In the genomic region with DNA sequence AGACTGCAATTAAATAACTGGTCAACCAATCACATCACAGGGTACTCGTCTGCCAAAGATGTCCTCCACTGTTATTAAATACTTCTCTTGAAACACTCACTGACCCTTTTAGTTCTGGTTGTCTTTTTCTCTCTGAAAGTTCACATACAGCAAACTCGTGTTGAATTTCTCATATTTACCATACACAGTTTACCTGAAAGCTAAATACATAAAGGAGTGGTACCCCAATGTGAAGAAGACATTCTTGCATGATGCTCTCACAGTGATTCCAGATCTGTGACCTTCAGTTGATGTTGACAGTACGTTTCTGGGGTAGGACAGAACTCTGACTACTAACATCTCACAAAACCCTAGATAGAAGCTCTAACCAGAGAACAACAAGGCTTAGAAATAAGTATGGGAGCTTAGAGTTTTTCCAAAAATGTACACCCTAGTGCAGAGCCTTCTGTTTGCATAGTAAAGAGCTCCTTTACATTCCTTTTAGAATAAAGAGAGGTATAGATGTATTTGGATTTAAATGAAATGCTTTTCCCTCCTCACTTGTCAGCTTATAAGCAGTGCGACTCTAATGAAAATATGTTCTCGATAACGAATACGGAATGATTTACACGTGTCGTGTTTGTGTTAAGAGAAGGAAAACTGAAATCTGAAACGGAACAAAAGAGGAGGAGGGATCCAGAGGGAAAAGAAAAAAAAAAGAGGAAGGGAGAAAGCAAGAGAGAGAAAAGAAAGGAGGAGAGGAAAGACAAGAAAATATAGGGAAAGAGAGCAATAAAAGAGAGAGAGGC, we compare ENCODE assay signal across 10 mouse cellular contexts. TPM values are rescaled to one million over a fixed set of nuclear protein-coding genes. Genes with fewer than 3 reads are reported as not detected.
A peak's percentile ranks its signal among the peaks of the same experiment; 100 is the strongest.
DNase-seq lines count a peak whose midpoint lies in the region; ATAC-seq lines count a peak whose summit lies in the region.
"Had no signal": no experiment of that assay in that cellular context is flagged by ENCODE, and none has a peak within 500 bp of the region (broad histone marks: within the 10 kb centered on the region; RNA-seq: fewer than 3 reads in every experiment).

No protein-coding gene starts in this region.

- H3K4me3 ChIP-seq in hindbrain, embryonic 10.5 days = peak overlapping the region; percentile 32; the same call in 1 of the 2 replicates
- no peak overlapping the region for H3K4me3 ChIP-seq in hindbrain, embryonic 11.5 days (ENCODE audit: low read depth, low read length)
- H3K4me3 ChIP-seq in embryonic facial prominence, embryonic 12.5 days = no peak overlapping the region
- H3K4me3 ChIP-seq in forebrain, embryonic 14.5 days (ENCODE audit: low read depth, low read length) = no peak overlapping the region
- no peak overlapping the region for H3K4me3 ChIP-seq in midbrain, embryonic 12.5 days
- H3K4me3 ChIP-seq: liver, embryonic 12.5 days had no signal

- ATAC-seq in hindbrain, embryonic 11.5 days (ENCODE audit: low FRiP score) = no peak
- ATAC-seq in embryonic facial prominence, embryonic 12.5 days (ENCODE audit: insufficient number of reproducible peaks, insufficient read depth, low FRiP score, low TSS enrichment) = no peak
- ATAC-seq in forebrain, embryonic 14.5 days = no peak
- ATAC-seq in midbrain, embryonic 12.5 days (ENCODE audit: low FRiP score, low read depth) = no peak
- no peak for ATAC-seq in cerebellum, adult (ENCODE audit: insufficient number of reproducible peaks, low FRiP score, low TSS enrichment)
- ATAC-seq: CD4-positive, CD25-positive, alpha-beta regulatory T cell, adult 4 months; liver, embryonic 12.5 days had no signal

- H3K4me1 ChIP-seq in hindbrain, embryonic 10.5 days (replicated peaks) = peaks cover 18% of the 10 kb centered on the region
- H3K4me1 ChIP-seq in hindbrain, embryonic 11.5 days (replicated peaks; ENCODE audit: control insufficient read depth, insufficient read depth, low read length) = no peaks in the 10 kb centered on the region
- peaks cover 12% of the 10 kb centered on the region for H3K4me1 ChIP-seq in embryonic facial prominence, embryonic 12.5 days
- peaks cover 17% of the 10 kb centered on the region; the same call in 1 of the 2 replicates for H3K4me1 ChIP-seq in forebrain, embryonic 14.5 days (ENCODE audit: control insufficient read depth, insufficient read depth, low read length)
- H3K4me1 ChIP-seq in midbrain, embryonic 12.5 days = peaks cover 11% of the 10 kb centered on the region

- DNase-seq in hindbrain, embryonic 10.5 days (ENCODE audit: low spot score) = no peak
- DNase-seq in hindbrain, embryonic 11.5 days (ENCODE audit: low spot score) = no peak
- DNase-seq in forebrain, embryonic 14.5 days (ENCODE audit: low spot score) = no peak
- DNase-seq in adipocyte (ENCODE audit: low spot score) = no peak
- DNase-seq in retina, postnatal 1 day = no peak

- H3K27me3 ChIP-seq in hindbrain, embryonic 10.5 days (ENCODE audit: insufficient read depth, poor library complexity, severe bottlenecking) = peaks cover 23% of the 10 kb centered on the region; the same call in 1 of the 2 replicates
- H3K27me3 ChIP-seq in hindbrain, embryonic 11.5 days (ENCODE audit: control insufficient read depth, insufficient read depth, low read length) = no peaks in the 10 kb centered on the region
- H3K27me3 ChIP-seq in embryonic facial prominence, embryonic 12.5 days = no peaks in the 10 kb centered on the region
- H3K27me3 ChIP-seq in forebrain, embryonic 14.5 days (replicated peaks; ENCODE audit: control insufficient read depth, insufficient read depth, low read length) = no peaks in the 10 kb centered on the region; the same call in 1 of the 2 replicates
- H3K27me3 ChIP-seq in midbrain, embryonic 12.5 days = peaks cover 61% of the 10 kb centered on the region
- H3K27me3 ChIP-seq: liver, embryonic 12.5 days had no signal

- peak overlapping the region; percentile 75 for H3K27ac ChIP-seq in hindbrain, embryonic 10.5 days
- no peak overlapping the region for H3K27ac ChIP-seq in hindbrain, embryonic 11.5 days (ENCODE audit: low read depth, low read length)
- H3K27ac ChIP-seq in embryonic facial prominence, embryonic 12.5 days = no peak overlapping the region
- H3K27ac ChIP-seq in forebrain, embryonic 14.5 days (ENCODE audit: low read depth, low read length) = peak overlapping the region; percentile 3; the same call in 1 of the 2 replicates
- H3K27ac ChIP-seq in midbrain, embryonic 12.5 days (replicated peaks) = peak overlapping the region; percentile 47
- H3K27ac ChIP-seq: liver, embryonic 12.5 days had no signal

- H3K9ac ChIP-seq in hindbrain, embryonic 11.5 days (ENCODE audit: low read depth, low read length) = no peak overlapping the region
- no peak overlapping the region for H3K9ac ChIP-seq in embryonic facial prominence, embryonic 12.5 days
- H3K9ac ChIP-seq in forebrain, embryonic 14.5 days (ENCODE audit: low read length) = peak overlapping the region; percentile 26; the same call in 1 of the 2 replicates
- H3K9ac ChIP-seq in midbrain, embryonic 12.5 days (replicated peaks) = peak overlapping the region; percentile 1; the same call in 1 of the 2 replicates
- H3K9ac ChIP-seq: liver, embryonic 12.5 days had no signal

- H3K9me3 ChIP-seq in hindbrain, embryonic 10.5 days = no peaks in the 10 kb centered on the region
- H3K9me3 ChIP-seq in hindbrain, embryonic 11.5 days (ENCODE audit: control insufficient read depth, low read length) = no peaks in the 10 kb centered on the region
- no peaks in the 10 kb centered on the region for H3K9me3 ChIP-seq in embryonic facial prominence, embryonic 12.5 days
- H3K9me3 ChIP-seq in forebrain, embryonic 14.5 days (replicated peaks; ENCODE audit: control insufficient read depth, low read length) = no peaks in the 10 kb centered on the region
- no peaks in the 10 kb centered on the region for H3K9me3 ChIP-seq in midbrain, embryonic 12.5 days
- H3K9me3 ChIP-seq: liver, embryonic 12.5 days had no signal

- no peak overlapping the region for H3K4me2 ChIP-seq in hindbrain, embryonic 11.5 days (replicated peaks; ENCODE audit: low read depth, low read length)
- H3K4me2 ChIP-seq in embryonic facial prominence, embryonic 12.5 days (replicated peaks) = peak overlapping the region; percentile 16; the same call in 1 of the 2 replicates
- peak overlapping the region; percentile 35 for H3K4me2 ChIP-seq in forebrain, embryonic 14.5 days (ENCODE audit: low read length)
- H3K4me2 ChIP-seq in midbrain, embryonic 12.5 days (replicated peaks) = peak overlapping the region; percentile 45

- no peaks in the 10 kb centered on the region for H3K36me3 ChIP-seq in hindbrain, embryonic 10.5 days
- H3K36me3 ChIP-seq in hindbrain, embryonic 11.5 days (ENCODE audit: control insufficient read depth, insufficient read depth, low read length) = no peaks in the 10 kb centered on the region
- no peaks in the 10 kb centered on the region for H3K36me3 ChIP-seq in embryonic facial prominence, embryonic 12.5 days
- no peaks in the 10 kb centered on the region for H3K36me3 ChIP-seq in forebrain, embryonic 14.5 days (ENCODE audit: control insufficient read depth, insufficient read depth, low read length)
- no peaks in the 10 kb centered on the region for H3K36me3 ChIP-seq in midbrain, embryonic 12.5 days
- H3K36me3 ChIP-seq: liver, embryonic 12.5 days had no signal

- 64% methylated on average over 10 of the region's 10 CpGs for WGBS in hindbrain, embryonic 10.5 days
- whole genome bisulfite sequencing in hindbrain, embryonic 11.5 days = 60% methylated on average over 10 of the region's 10 CpGs
- WGBS in embryonic facial prominence, embryonic 12.5 days = 41% methylated on average over 10 of the region's 10 CpGs
- 28% methylated on average over 10 of the region's 10 CpGs for WGBS in forebrain, embryonic 14.5 days
- 29% methylated on average over 10 of the region's 10 CpGs for WGBS in midbrain, embryonic 12.5 days

RNA-seq across cellular contexts. Expression of a gene that starts 31.9 kb away (rescaled TPM):
- 5.1 and 5.9 TPM in 2 replicates for polyA plus RNA-seq in hindbrain, embryonic 10.5 days (2016; fragmentation: Nextera tagmentation; extraction: Ambion mirVana)
- polyA plus RNA-seq in hindbrain, embryonic 11.5 days (2014; fragmentation: Nextera tagmentation; extraction: Ambion mirVana) = 7.1 TPM in 2 replicates
- 9.9 and 12.4 TPM in 2 replicates for polyA plus RNA-seq in embryonic facial prominence, embryonic 12.5 days (2016; fragmentation: Nextera tagmentation; extraction: Ambion mirVana)
- 15.1 and 15.2 TPM in 2 replicates for polyA plus RNA-seq in forebrain, embryonic 14.5 days (2014; fragmentation: Nextera tagmentation; extraction: Ambion mirVana)
- 9.6 and 9.9 TPM in 2 replicates for polyA plus RNA-seq in midbrain, embryonic 12.5 days (2016; fragmentation: Nextera tagmentation; extraction: Ambion mirVana)

Comparison
In these comparisons a context has a peak if more than half of its experiments do, and no peak if none do; other contexts are left out.
1. H3K27ac ChIP-seq: peak in hindbrain, embryonic 10.5 days (single experiment), forebrain, embryonic 14.5 days (single experiment) and midbrain, embryonic 12.5 days (single experiment); none in hindbrain, embryonic 11.5 days (single experiment) and embryonic facial prominence, embryonic 12.5 days (single experiment).
2. H3K9ac ChIP-seq: peak in forebrain, embryonic 14.5 days (single experiment) and midbrain, embryonic 12.5 days (single experiment); none in hindbrain, embryonic 11.5 days (single experiment) and embryonic facial prominence, embryonic 12.5 days (single experiment).